Mouse (Mus musculus) thymus, adult 2 months (tissue): ENCODE results near the gene Mrpl38. TPM values are rescaled to one million over a fixed set of nuclear protein-coding genes. Genes with fewer than 3 reads are reported as not detected.

Experiments used
- DNase-seq: peaks from one replicate; pipeline ENCODE4 v3.0.0; 2021
- H3K27ac ChIP-seq: fragments of 200-500 bp; 2 replicates; pipeline ENCODE4 v1.5.1; 2012; ENCODE audit warnings: low read length, control low read depth; ENCODE audit not compliant: control insufficient read depth, insufficient read depth
- H3K27me3 ChIP-seq: fragments of 200-500 bp; 2 replicates; pipeline ENCODE4 v1.6.1; 2012; ENCODE audit warnings: mild to moderate bottlenecking, low read length, moderate library complexity, mixed read lengths; ENCODE audit not compliant: control insufficient read depth, insufficient read depth
- H3K36me3 ChIP-seq: fragments of 200-500 bp; 2 replicates; pipeline ENCODE4 v1.6.1; 2012; ENCODE audit warnings: mild to moderate bottlenecking, low read length, moderate library complexity; ENCODE audit not compliant: control insufficient read depth, insufficient read depth
- H3K4me1 ChIP-seq: fragments of 200-500 bp; replicated peaks from 2 replicates; pipeline ENCODE4 v1.6.1; 2012; ENCODE audit warnings: low read length; ENCODE audit not compliant: control insufficient read depth, insufficient read depth
- H3K4me3 ChIP-seq: fragments of 200-500 bp; 2 replicates; pipeline ENCODE4 v1.5.1; 2012; ENCODE audit warnings: mild to moderate bottlenecking, low read length, control low read depth, moderate library complexity; ENCODE audit not compliant: control insufficient read depth, insufficient read depth
- CTCF ChIP-seq: fragments of 200-500 bp; IDR thresholded peaks from 2 replicates; pipeline ENCODE4 v1.5.1; 2012; ENCODE audit warnings: mild to moderate bottlenecking, control low read depth, low read length, moderate library complexity, borderline replicate concordance; ENCODE audit not compliant: control insufficient read depth, poor library complexity, insufficient read depth; ENCODE audit errors: extremely low read depth
- POLR2A ChIP-seq: fragments of 200-500 bp; IDR thresholded peaks from 2 replicates; pipeline ENCODE4 v1.6.1; 2012; ENCODE audit warnings: mild to moderate bottlenecking, low read length, control low read depth, moderate library complexity; ENCODE audit not compliant: control insufficient read depth, poor library complexity, insufficient read depth; ENCODE audit errors: extremely low read depth
- WGBS: fragments of 180-500 bp; shearing (Covaris S2); methylation state at CpG from one replicate; pipeline ENCODE4 v1.1.7; 2018; 5-methylcytosine and 5-hydroxymethylcytosine counted together
- polyA plus RNA-seq: library from polyadenylated mRNA; depleted of rRNA; stranded (reverse); fragments of >200 nt; gene quantifications from 2 replicates; pipeline ENCODE4 v1.2.3, GENCODE M21; 2012; rRNA removed

The Mrpl38 gene
- polyA plus RNA-seq: 49.0 and 54.7 TPM in 2 replicates

GRCm38 (mm10) chr11:116138468-116139138 lies at the start of gene Mrpl38:
TSS of gene Mrpl38 (minus strand) at chr11:116138868.
- DNase-seq: peak; percentile 86
- H3K4me1 ChIP-seq: peaks cover 13% of the 10 kb centered on the region
- 0 out of 2 replicates have a peak within 1 kb of the TSS, but pooled peaks have one; percentile 9 for H3K27ac ChIP-seq
- no peaks in the 10 kb centered on the region for H3K27me3 ChIP-seq
- peak within 1 kb of the TSS; percentile 77 for H3K4me3 ChIP-seq
- no peaks in the 10 kb centered on the region for H3K36me3 ChIP-seq
- WGBS: under 1% methylated on average over 60 of the region's 60 CpGs
- TF ChIP-seq CTCF (peak; percentile 86), POLR2A (no peak)

GRCm38 (mm10) chr11:116187226-116187930 lies 48.7 kb upstream of the Mrpl38 start:
- DNase-seq: no peak
- no peaks in the 10 kb centered on the region for H3K27me3 ChIP-seq
- H3K4me3 ChIP-seq: no peak overlapping the region
- no peak overlapping the region for H3K27ac ChIP-seq
- H3K36me3 ChIP-seq: peaks cover 24% of the 10 kb centered on the region
- no peak for TF ChIP-seq CTCF
- WGBS: 94% methylated on average over 11 of the region's 11 CpGs
- no peaks in the 10 kb centered on the region for H3K4me1 ChIP-seq

- 96% methylated on average over 11 of the region's 11 CpGs for WGBS
- H3K4me3 ChIP-seq: no peak overlapping the region
- no peak for TF ChIP-seq POLR2A
- no peak for TF ChIP-seq CTCF
- no peaks in the 10 kb centered on the region for H3K27me3 ChIP-seq
- H3K27ac ChIP-seq: no peak overlapping the region
- DNase-seq: no peak
- no peaks in the 10 kb centered on the region for H3K4me1 ChIP-seq
- H3K36me3 ChIP-seq: peaks cover 24% of the 10 kb centered on the region
Measured at GRCm38 (mm10) chr11:116186360-116186759, 47.7 kb upstream of the Mrpl38 start.

GRCm38 (mm10) chr11:116185836-116186235 lies 47.2 kb upstream of the Mrpl38 start:
- no peak overlapping the region for H3K27ac ChIP-seq
- peaks cover 24% of the 10 kb centered on the region for H3K36me3 ChIP-seq
- H3K4me3 ChIP-seq: no peak overlapping the region
- no peaks in the 10 kb centered on the region for H3K27me3 ChIP-seq
- H3K4me1 ChIP-seq: no peaks in the 10 kb centered on the region
- no peak for TF ChIP-seq CTCF
- TF ChIP-seq POLR2A: no peak
- 96% methylated on average over 3 of the region's 3 CpGs for WGBS
- no peak for DNase-seq

- WGBS: 96% methylated on average over 20 of the region's 20 CpGs
- Histone ChIP-seq H3K27me3 (no peaks in the 10 kb centered on the region), H3K4me1 (no peaks in the 10 kb centered on the region), H3K27ac (no peak overlapping the region), H3K4me3 (no peak overlapping the region), H3K36me3 (peaks cover 40% of the 10 kb centered on the region)
- TF ChIP-seq CTCF: no peak
- TF ChIP-seq POLR2A: no peak
- DNase-seq: no peak
Measured at GRCm38 (mm10) chr11:116178411-116179121, 39.9 kb upstream of the Mrpl38 start.

GRCm38 (mm10) chr11:116176010-116176409 lies 37.3 kb upstream of the Mrpl38 start:
- H3K27me3 ChIP-seq: no peaks in the 10 kb centered on the region
- no peak for DNase-seq
- H3K36me3 ChIP-seq: peaks cover 51% of the 10 kb centered on the region
- no peak for TF ChIP-seq POLR2A
- TF ChIP-seq CTCF: no peak
- H3K4me1 ChIP-seq: no peaks in the 10 kb centered on the region
- H3K27ac ChIP-seq: no peak overlapping the region
- 96% methylated on average over 7 of the region's 7 CpGs for WGBS
- no peak overlapping the region for H3K4me3 ChIP-seq
